Mouse (Mus musculus) myocyte (in vitro differentiated cells): ENCODE results near the gene Cfap100.

Experiments
- CEBPB ChIP-seq: IDR thresholded peaks from 2 replicates; pipeline ENCODE4 v1.6.1; 2011; ENCODE audit warnings: mild to moderate bottlenecking, moderate library complexity; ENCODE audit not compliant: poor library complexity, insufficient read depth, severe bottlenecking
- MAX ChIP-seq: IDR thresholded peaks from one replicate; pipeline ENCODE4 v1.6.1; 2011; ENCODE audit warnings: low read depth, mild to moderate bottlenecking, control low read depth
- MYOD1 ChIP-seq, 3 experiments: IDR thresholded peaks; one replicate each; pipeline ENCODE4 v1.6.1; 2011; ENCODE audit warnings: control low read depth in 2 of 3, low read depth in 2 of 3, mild to moderate bottlenecking in 2 of 3, moderate library complexity in 1 of 3; ENCODE audit not compliant: insufficient read length in 2 of 3, control insufficient read depth in 1 of 3
- MYOG ChIP-seq, 3 experiments: IDR thresholded peaks; one replicate each; pipeline ENCODE4 v1.6.1; 2011; ENCODE audit warnings: control low read depth in 2 of 3, low read depth in 2 of 3, mild to moderate bottlenecking in 2 of 3; ENCODE audit not compliant: insufficient read length in 2 of 3, control insufficient read depth in 1 of 3, insufficient read depth in 1 of 3
- POLR2A ChIP-seq: IDR thresholded peaks from one replicate; pipeline ENCODE4 v1.6.1; 2011; ENCODE audit warnings: low read depth, mild to moderate bottlenecking, control low read depth, moderate library complexity; ENCODE audit not compliant: insufficient read length
- POLR2AphosphoS2 ChIP-seq: IDR thresholded peaks from one replicate; pipeline ENCODE4 v1.6.1; 2011; ENCODE audit warnings: low read depth, control low read depth; ENCODE audit not compliant: insufficient read length
- REST ChIP-seq: IDR thresholded peaks from one replicate; pipeline ENCODE4 v1.6.1; 2011; ENCODE audit warnings: mild to moderate bottlenecking, control low read depth, moderate library complexity; ENCODE audit not compliant: insufficient read depth, insufficient read length
- USF1 ChIP-seq: IDR thresholded peaks from one replicate; pipeline ENCODE4 v1.6.1; 2011; ENCODE audit warnings: low read depth, mild to moderate bottlenecking, control low read depth, moderate library complexity

- TF ChIP-seq MYOD1 (IDR thresholded peaks at IDR 0.05; ENCODE audit: control insufficient read depth in 1 of 3, insufficient read length in 2 of 3, low read depth in 2 of 3) = no peak
- TF ChIP-seq POLR2A = no peak
- no peak for TF ChIP-seq REST
- no peak for TF ChIP-seq MYOG (IDR thresholded peaks at IDR 0.05; ENCODE audit: control insufficient read depth in 1 of 3, insufficient read depth in 1 of 3, insufficient read length in 2 of 3, low read depth in 2 of 3)
- TF ChIP-seq USF1 = no peak
- TF ChIP-seq MAX = no peak
- TF ChIP-seq CEBPB = no peak
- TF ChIP-seq POLR2AphosphoS2 = no peak
Measured at GRCm38 (mm10) chr6:90450697-90451096, 22.1 kb upstream of the Cfap100 start.
